Mouse (Mus musculus) kidney, adult 2 months (tissue): ENCODE measurements around the gene Bax.

Experiments
- CTCF ChIP-seq: fragments of 200-500 bp; conservative IDR thresholded peaks from 2 replicates; pipeline ENCODE4 v1.5.1; 2011; ENCODE audit warnings: low read depth, mild to moderate bottlenecking, control low read depth, low read length, moderate library complexity, mixed read lengths; ENCODE audit not compliant: insufficient read depth, insufficient read length
- POLR2A ChIP-seq: fragments of 200-500 bp; IDR thresholded peaks from one replicate; pipeline ENCODE4 v1.6.1; 2011; ENCODE audit warnings: low read depth, low read length, control low read depth

DNA sequence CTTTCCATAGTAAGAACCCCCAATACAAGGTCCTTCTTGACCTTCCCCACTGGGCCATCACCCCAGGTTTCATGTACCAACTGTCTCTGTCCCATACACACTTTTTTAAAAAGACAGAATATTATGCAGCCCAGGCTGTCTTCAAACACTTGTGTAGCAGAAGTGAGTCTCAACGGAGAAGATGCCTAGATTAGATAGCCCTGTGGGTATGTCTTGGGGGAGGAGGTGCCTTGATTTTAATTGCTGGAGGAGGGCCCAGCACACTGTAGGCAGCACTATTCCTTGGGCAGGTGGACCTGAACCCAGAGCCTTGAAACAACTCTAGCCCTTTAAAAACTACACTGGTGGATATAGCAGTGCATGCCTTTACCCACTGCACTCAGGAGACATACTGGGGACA lies 15.5 kb upstream of the Bax start:
- TF ChIP-seq CTCF (no peak), POLR2A (no peak)
